ENCODE assay signal across 13 mouse cellular contexts in genomic region chr8:111626528-111626820, GRCm38 (mm10). TPM values are rescaled to one million over a fixed set of nuclear protein-coding genes. Genes with fewer than 3 reads are reported as not detected.
DNase-seq lines count a peak whose midpoint lies in the region; ATAC-seq and TF ChIP-seq lines count a peak whose summit lies in the region.
"Had no signal": no experiment of that assay in that cellular context is flagged by ENCODE, and none has a peak within 500 bp of the region (broad histone marks: within the 10 kb centered on the region; RNA-seq: fewer than 3 reads in every experiment).

No protein-coding gene starts in this region.

- DNase-seq in gastrocnemius, adult 2 months: no peak
- DNase-seq in gastrocnemius, postnatal 4 days (ENCODE audit: low spot score in 2 of 2): no peak
- DNase-seq in liver, postnatal 0 days: no peak
- DNase-seq in liver (no peak), 416B (ENCODE audit: low read depth) (peak; percentile 34), Patski (ENCODE audit: low read depth, low spot score) (peak; percentile 31)
- no peak for DNase-seq in adrenal gland, adult 2 months

- no peak for TF ChIP-seq EP300 in liver, postnatal 0 days (IDR thresholded peaks at IDR 0.05; ENCODE audit: low read depth)

- WGBS in liver, postnatal 0 days (ENCODE audit: insufficient replicate concordance): 78% methylated on average over 8 of the region's 8 CpGs
- WGBS in neural tube, embryonic 15.5 days: 83% methylated on average over 8 of the region's 8 CpGs

- in situ Hi-C loops in Patski (cut with MboI; ENCODE audit: low pct_unique_long_range_greater_than_20kb): no loop called here

- ATAC-seq in liver, postnatal 0 days: 0 out of 2 replicates have a peak, but pooled peaks have one; percentile 12
- ATAC-seq in Patski: no peak
- ATAC-seq in neural tube, embryonic 15.5 days (ENCODE audit: low FRiP score): no peak

- POLR2A ChIA-PET in Patski (lab: Charles Lee): no interaction called here

- no peak overlapping the region for H3K4me2 ChIP-seq in liver, postnatal 0 days (ENCODE audit: low read depth, low read length)
- H3K4me2 ChIP-seq in neural tube, embryonic 15.5 days: no peak overlapping the region
- H3K4me2 ChIP-seq: hindbrain, embryonic 15.5 days; limb, embryonic 13.5 days; stomach, embryonic 15.5 days had no signal

- no peaks in the 10 kb centered on the region for H3K27me3 ChIP-seq in liver, postnatal 0 days (ENCODE audit: insufficient read depth, low read length)
- H3K27me3 ChIP-seq in Patski: no peaks in the 10 kb centered on the region
- no peaks in the 10 kb centered on the region for H3K27me3 ChIP-seq in neural tube, embryonic 15.5 days (replicated peaks)
- H3K27me3 ChIP-seq: hindbrain, embryonic 15.5 days; limb, embryonic 13.5 days; stomach, embryonic 15.5 days had no signal

- H3K4me1 ChIP-seq in liver, postnatal 0 days (ENCODE audit: insufficient read depth): 0 out of 2 replicates have a peak, but pooled peaks cover 3% of the 10 kb centered on the region
- peaks cover 20% of the 10 kb centered on the region for H3K4me1 ChIP-seq in neural tube, embryonic 15.5 days

- intact Hi-C loops in gastrocnemius, adult 2 months (cut with DNase I): loop anchor here (1.0 kb wide), 1 partner anchor 91 kb away; no protein-coding TSS in a partner anchor

- no peak overlapping the region for H3K9ac ChIP-seq in liver, postnatal 0 days (replicated peaks)
- no peak overlapping the region for H3K9ac ChIP-seq in neural tube, embryonic 15.5 days (replicated peaks)
- H3K9ac ChIP-seq: hindbrain, embryonic 15.5 days; limb, embryonic 13.5 days; stomach, embryonic 15.5 days had no signal

- H3K27ac ChIP-seq in gastrocnemius, adult 2 months: peak overlapping the region; percentile 97; the same call in 1 of the 2 replicates
- no peak overlapping the region for H3K27ac ChIP-seq in liver, postnatal 0 days (ENCODE audit: low read depth)
- H3K27ac ChIP-seq in neural tube, embryonic 15.5 days (replicated peaks): no peak overlapping the region
- H3K27ac ChIP-seq: hindbrain, embryonic 15.5 days; limb, embryonic 13.5 days; midbrain, embryonic 10.5 days; stomach, embryonic 15.5 days had no signal

- H3K36me3 ChIP-seq in liver, postnatal 0 days (replicated peaks; ENCODE audit: insufficient read depth, low read length): peaks cover 4% of the 10 kb centered on the region; the same call in 1 of the 2 replicates
- peaks cover 10% of the 10 kb centered on the region; the same call in 1 of the 2 replicates for H3K36me3 ChIP-seq in neural tube, embryonic 15.5 days
- H3K36me3 ChIP-seq: stomach, embryonic 15.5 days had no signal

- no peak for TF ChIP-seq CTCF in gastrocnemius, adult 2 months (IDR thresholded peaks at IDR 0.05)
- no peak for TF ChIP-seq CTCF in liver, postnatal 0 days (IDR thresholded peaks at IDR 0.05; ENCODE audit: low read depth)
- TF ChIP-seq CTCF in Patski (IDR thresholded peaks at IDR 0.05): no peak

- CTCF ChIA-PET in Patski (lab: Charles Lee): interaction anchor here (0.8 to 1.3 kb wide), 6 partner anchors 9 to 87 kb away, joined by 3 to 5 read pairs (median 4); no protein-coding TSS in a partner anchor

- no peak overlapping the region for H3K4me3 ChIP-seq in gastrocnemius, adult 2 months
- H3K4me3 ChIP-seq in liver, postnatal 0 days (ENCODE audit: low read depth, low read length): no peak overlapping the region
- no peak overlapping the region for H3K4me3 ChIP-seq in neural tube, embryonic 15.5 days (replicated peaks)
- H3K4me3 ChIP-seq: hindbrain, embryonic 15.5 days; limb, embryonic 13.5 days; midbrain, embryonic 10.5 days; stomach, embryonic 15.5 days had no signal

- no peaks in the 10 kb centered on the region for H3K9me3 ChIP-seq in liver, postnatal 0 days (ENCODE audit: low read length)
- H3K9me3 ChIP-seq in neural tube, embryonic 15.5 days (replicated peaks): no peaks in the 10 kb centered on the region
- H3K9me3 ChIP-seq: hindbrain, embryonic 15.5 days; limb, embryonic 13.5 days; midbrain, embryonic 10.5 days; stomach, embryonic 15.5 days had no signal

RNA-seq across cellular contexts. Expression of gene Ldhd, which starts 3.7 kb away (rescaled TPM):
- total RNA-seq in gastrocnemius, adult 2 months (2021): 10 to 100 TPM; 29.2 to 35.8 TPM
- total RNA-seq in gastrocnemius, postnatal 4 days (2021): 1 to 10 TPM; 3.7 TPM
- polyA plus RNA-seq in liver, postnatal 0 days (2015; fragmentation: Nextera tagmentation; extraction: Ambion mirVana): 0.85 and 1.1 TPM in 2 replicates
- polyA plus RNA-seq in Patski (2021): 12.8 TPM
- total RNA-seq in adrenal gland, adult 2 months (2021): 10 to 100 TPM; 64.5 to 82.1 TPM
- 89.4 and 93.5 TPM in 2 replicates for polyA plus RNA-seq in adrenal gland, adult 2 months (2012; rRNA removed)
- 0.93 and 1.5 TPM in 2 replicates for polyA plus RNA-seq in neural tube, embryonic 15.5 days (2015; fragmentation: Nextera tagmentation; extraction: Ambion mirVana)
- polyA plus RNA-seq: embryonic facial prominence, embryonic 11.5 days had no signal

RNA-seq across cellular contexts. Expression of gene Zfp1, which starts 16.7 kb away (rescaled TPM):
- total RNA-seq in gastrocnemius, adult 2 months (2021): 1 to 10 TPM; 7.9 to 9.4 TPM
- 10 to 100 TPM; 10.1 to 11.4 TPM for total RNA-seq in gastrocnemius, postnatal 4 days (2021)
- 3.8 and 4.0 TPM in 2 replicates for polyA plus RNA-seq in liver, postnatal 0 days (2015; fragmentation: Nextera tagmentation; extraction: Ambion mirVana)
- 23.9 TPM for polyA plus RNA-seq in Patski (2021)
- 1 to 10 TPM; 6.1 to 9.8 TPM for total RNA-seq in adrenal gland, adult 2 months (2021)
- 5.3 and 5.6 TPM in 2 replicates for polyA plus RNA-seq in adrenal gland, adult 2 months (2012; rRNA removed)
- 26.9 TPM in 2 replicates for polyA plus RNA-seq in neural tube, embryonic 15.5 days (2015; fragmentation: Nextera tagmentation; extraction: Ambion mirVana)

Comparison
In these comparisons a context has a peak if more than half of its experiments do, and no peak if none do; other contexts are left out.
1. DNase-seq: peak in 416B (single experiment) and Patski (single experiment); none in gastrocnemius, adult 2 months (single experiment), gastrocnemius, postnatal 4 days (0 of 2), liver, postnatal 0 days (single experiment), liver (single experiment) and adrenal gland, adult 2 months (single experiment).